Mouse (Mus musculus) heart, adult 11 months (tissue): ENCODE measurements at regions not wholly inside any gene's neighbourhood (a gene's known extent, or its start where the extent isn't known, plus 50 kb on each side); places are given as distances from the start of the nearest gene placed in this dataset.

Experiments used
- DNase-seq: peaks from one replicate; pipeline ENCODE4 v3.0.0; 2022

GRCm38 (mm10) chr12:109749711-109750243 lies 149.6 kb upstream of the Rtl1 start:
- peak; percentile 96 for DNase-seq

GRCm38 (mm10) chr12:109754986-109755385 lies 154.9 kb upstream of the Rtl1 start:
- DNase-seq, result peak; percentile 63

DNA sequence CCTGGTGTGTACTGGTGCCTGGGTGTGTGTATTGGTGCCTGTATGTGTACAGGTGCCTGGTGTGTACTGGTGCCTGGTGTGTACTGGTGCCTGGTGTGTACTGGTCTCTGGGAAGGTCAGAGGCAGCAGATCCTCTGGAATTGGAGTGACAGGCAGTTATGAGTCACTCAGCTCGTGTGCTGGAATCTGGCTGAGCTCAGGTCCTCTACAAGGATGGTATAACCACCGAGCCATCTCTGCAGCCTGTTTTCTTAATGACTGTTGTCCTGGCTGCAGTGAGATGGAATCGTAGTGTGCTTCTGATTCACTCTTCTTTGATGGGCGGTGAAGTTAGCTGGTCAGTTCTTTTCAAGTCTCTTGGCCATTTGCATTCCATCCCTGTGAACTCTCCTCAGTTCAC lies 164.2 kb upstream of the Rtl1 start:
- DNase-seq, result peak; percentile 57

GRCm38 (mm10) chr12:109766602-109767001 lies 166.5 kb upstream of the Rtl1 start:
- peak; percentile 55 for DNase-seq

GRCm38 (mm10) chr12:109772543-109772942 lies 172.4 kb upstream of the Rtl1 start:
- no peak for DNase-seq

DNA sequence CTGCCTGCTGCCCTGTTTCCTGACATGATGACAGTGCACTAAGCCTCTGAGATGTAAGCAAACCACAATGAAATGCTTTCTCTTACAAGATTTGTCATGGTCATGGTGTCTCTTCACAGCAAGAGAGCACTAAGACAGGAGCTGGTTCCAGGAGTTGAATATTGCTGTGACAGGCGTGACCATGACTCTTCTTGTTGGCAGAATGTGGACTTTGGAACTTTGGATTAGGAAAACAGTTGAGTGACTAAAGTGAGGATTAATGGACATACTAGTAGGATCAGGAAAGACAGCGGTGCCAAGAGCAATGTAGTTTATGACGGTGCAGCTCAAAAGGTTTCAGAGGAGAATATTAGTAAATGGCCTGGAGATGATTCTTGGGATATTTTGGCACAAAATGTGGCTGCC lies 173.8 kb upstream of the Rtl1 start:
- DNase-seq, result no peak

- peak; percentile 92 for DNase-seq
Measured at GRCm38 (mm10) chr12:109798846-109799245, 198.7 kb upstream of the Rtl1 start.

- DNase-seq, result no peak
Measured at GRCm38 (mm10) chr12:109799395-109799794, 199.3 kb upstream of the Rtl1 start.

DNA sequence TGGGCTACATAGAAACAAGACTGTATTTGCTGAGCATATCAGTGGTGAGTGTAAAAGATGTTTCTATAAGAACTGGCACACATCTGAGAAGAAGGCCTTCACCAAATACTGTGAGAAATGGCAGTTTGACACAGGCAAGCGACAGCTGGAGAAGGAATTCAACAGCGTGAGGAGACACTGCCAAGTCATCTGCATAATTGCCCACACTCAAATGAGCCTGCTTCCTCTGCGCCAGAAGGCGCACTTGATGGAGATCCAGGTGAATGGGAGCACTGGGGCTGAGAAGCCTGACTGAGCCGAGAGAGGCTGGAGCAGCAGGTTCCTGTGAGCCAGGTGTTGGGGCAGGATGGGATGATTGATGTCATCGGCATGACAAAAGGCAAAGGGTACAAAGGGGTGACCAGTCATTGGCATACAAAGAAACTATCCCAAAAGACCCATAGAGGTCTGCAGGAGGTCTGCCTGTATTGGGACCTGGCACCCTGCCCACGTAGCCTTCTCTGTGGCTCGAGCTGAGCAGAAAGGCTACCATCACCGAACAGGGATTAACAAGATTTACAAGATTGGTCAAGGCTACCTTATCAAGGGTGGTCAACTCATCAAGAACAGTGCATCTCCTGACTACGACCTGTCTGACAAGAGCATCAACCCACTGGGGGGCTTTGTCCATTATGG lies 227.2 kb upstream of the Rtl1 start:
- peak; percentile 76 for DNase-seq

- DNase-seq, result peak; percentile 64
Measured at GRCm38 (mm10) chr12:109830303-109831020, 230.3 kb upstream of the Rtl1 start.

DNA sequence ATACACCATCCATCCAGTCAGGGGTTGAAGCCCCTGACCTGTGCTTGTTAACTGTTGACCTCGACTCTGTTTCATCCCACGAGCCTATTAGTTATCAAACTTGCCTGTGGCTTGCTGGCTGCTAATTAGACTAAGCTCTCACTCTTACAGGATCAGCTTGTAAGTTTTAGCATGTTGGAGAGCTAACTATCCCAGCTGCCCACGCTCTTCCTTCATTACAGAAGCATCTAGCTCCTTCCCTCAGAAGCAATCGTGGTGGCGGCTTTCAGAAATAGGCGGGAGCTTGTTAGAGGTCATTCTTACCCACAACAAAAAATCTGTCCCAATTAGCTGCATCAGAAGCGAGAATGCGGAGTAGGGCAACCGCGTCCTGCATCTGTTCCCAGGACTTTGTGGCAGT lies 232.8 kb upstream of the Rtl1 start:
- DNase-seq, result no peak

GRCm38 (mm10) chr12:109836521-109836920 lies 236.4 kb upstream of the Rtl1 start:
- DNase-seq, result no peak

- DNase-seq, result peak; percentile 73
Measured at GRCm38 (mm10) chr12:109839126-109839587, 239.0 kb upstream of the Rtl1 start.

DNA sequence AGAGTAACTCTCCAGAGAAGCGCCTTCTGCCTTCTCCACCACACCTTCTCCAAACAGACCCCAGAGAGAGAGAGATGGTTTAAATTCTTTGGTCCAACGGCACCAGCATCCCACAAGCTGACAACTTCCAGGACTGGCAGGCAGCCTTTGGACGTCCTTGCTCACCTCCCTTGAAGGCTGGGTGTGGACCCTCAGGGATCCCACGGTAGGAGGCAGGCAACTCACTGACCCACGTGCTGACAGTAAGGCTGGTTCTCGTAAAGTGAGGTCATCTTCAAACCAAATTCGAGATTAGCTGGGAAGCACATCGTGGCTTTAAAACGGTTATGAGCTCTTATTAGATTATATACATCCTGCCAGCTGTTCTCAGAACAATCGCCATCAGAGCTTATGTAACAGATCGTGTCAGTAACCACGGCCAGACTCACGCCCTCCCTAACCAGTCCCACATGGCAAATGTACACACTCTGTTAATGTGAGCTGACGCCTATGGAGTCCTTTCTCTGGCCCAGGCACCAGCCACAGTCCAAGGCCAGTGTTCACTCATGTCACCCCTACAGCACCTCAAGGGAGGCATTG lies 239.9 kb upstream of the Rtl1 start:
- peak; percentile 66 for DNase-seq

GRCm38 (mm10) chr12:109844723-109845601 lies 244.8 kb upstream of the Rtl1 start:
- peak; percentile 71 for DNase-seq

DNA sequence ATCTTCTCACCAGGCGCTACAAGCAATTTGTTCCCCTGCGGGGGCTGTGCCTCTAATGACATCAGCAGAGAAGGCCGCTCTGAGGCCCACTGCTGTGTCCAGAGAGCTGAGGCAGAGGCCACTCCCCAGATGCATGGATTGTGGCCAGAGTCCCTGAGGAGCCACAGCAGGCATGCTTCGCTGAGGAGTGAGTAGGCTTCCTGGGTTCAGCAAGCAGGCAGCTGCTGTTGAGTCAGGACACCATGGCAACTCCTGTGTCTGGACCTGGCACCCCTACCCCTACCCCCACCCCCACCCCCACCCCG lies 245.4 kb upstream of the Rtl1 start:
- DNase-seq, result peak; percentile 83

- DNase-seq, result peak; percentile 74
Measured at GRCm38 (mm10) chr12:109856336-109856735, 256.2 kb upstream of the Rtl1 start.

DNA sequence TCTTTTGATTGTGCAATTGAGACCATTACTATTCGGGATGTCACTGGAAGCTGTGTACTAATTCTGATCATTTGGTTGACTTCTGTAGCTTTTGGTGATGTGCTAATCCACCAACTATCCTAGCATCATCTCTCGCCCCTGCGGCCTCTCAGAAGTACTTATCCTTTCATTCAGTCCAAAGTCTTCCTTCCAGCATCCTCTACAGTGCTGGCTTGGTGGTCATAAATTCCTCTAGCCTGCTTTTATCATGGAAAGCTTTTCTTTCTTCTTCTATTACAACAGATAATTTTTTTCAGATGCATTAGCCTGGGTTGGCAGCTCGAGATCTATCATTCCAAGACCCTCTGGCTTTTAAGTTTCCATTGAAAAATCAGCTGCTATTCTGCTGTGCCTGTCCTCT lies 257.6 kb upstream of the Rtl1 start:
- peak; percentile 49 for DNase-seq

DNA sequence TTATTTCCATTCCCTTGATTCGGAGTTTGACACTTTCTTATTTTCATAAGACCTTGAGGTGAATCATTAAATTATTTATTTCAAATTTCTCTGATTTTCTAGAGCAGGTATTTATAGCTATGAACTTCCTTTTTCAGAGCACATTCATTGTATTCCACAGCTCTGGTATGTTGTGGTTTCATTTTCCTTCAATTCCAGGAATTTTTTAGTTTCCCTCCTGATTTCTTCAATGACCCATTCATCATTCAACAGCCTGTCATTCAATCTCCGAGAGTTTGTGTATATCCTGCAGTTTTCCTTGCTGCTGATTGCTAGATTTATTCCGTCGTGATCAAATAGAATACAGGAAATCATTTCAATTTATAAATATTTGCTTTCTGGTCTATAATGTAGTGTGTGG lies 264.7 kb upstream of the Rtl1 start:
- DNase-seq, result no peak

DNA sequence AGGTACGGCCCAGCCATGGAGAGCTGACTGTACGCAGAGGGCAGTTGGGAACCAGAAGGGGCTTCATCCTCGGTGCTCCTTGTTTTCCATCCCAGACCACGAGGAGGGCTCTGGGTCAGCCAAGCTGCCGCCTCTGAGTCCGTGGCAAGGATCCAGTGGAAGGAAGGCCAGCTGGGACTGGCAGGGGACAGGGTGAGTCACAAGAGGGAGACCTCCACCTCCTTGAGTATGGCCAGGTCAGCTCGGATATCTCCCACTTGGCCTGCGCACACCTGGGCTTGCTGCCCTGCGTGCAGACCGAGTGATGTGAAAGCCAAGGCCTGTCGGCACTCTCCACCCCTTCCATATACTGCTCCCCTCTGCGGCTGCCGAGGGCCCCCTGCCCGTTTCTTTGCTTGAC lies 270.9 kb upstream of the Rtl1 start:
- no peak for DNase-seq

GRCm38 (mm10) chr12:109874466-109874865 lies 274.3 kb upstream of the Rtl1 start:
- no peak for DNase-seq

DNA sequence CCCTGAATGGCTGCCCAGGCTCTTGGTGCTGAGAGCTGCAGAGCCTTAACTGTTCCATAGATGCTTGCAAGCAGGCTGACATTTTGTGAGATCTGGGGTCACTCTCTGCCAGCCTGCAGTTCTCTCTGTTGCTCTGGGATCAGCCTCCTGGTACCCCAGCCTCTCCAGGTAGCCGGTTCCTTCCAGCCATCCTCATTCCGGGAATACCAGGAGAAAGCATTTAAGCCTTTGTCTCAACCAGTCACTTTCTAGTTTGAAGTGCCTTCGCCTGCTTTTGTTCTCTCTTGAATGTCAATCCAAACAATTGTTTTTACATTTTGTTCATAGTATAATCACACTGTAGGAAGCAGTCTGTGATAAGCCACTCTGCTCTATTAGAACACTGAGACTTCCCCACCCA lies 281.0 kb upstream of the Rtl1 start:
- DNase-seq, result no peak

GRCm38 (mm10) chr12:109891206-109891605 lies 291.1 kb upstream of the Rtl1 start:
- DNase-seq, result no peak
